Mouse (Mus musculus) ES-E14 (cell line): ENCODE results near the gene Cox4i2.

Experiments used
- CHD2 ChIP-seq: IDR thresholded peaks from 2 replicates; pipeline ENCODE4 v1.6.1; 2014; ENCODE audit warnings: mild to moderate bottlenecking, low read depth, low read length, inconsistent platforms
- MAFK ChIP-seq: IDR thresholded peaks from 2 replicates; pipeline ENCODE4 v1.6.1; 2014; ENCODE audit warnings: mild to moderate bottlenecking, low read depth, low read length, inconsistent platforms; ENCODE audit not compliant: insufficient read depth
- ZC3H11A ChIP-seq: IDR thresholded peaks from 2 replicates; pipeline ENCODE4 v1.6.1; 2012; ENCODE audit warnings: low read depth, mild to moderate bottlenecking, inconsistent platforms, low read length, borderline replicate concordance
- ZNF384 ChIP-seq: IDR thresholded peaks from 2 replicates; pipeline ENCODE4 v1.6.1; 2012; ENCODE audit warnings: low read depth, low read length, inconsistent platforms

GRCm38 (mm10) chr2:152797589-152797988, 43.6 kb downstream of the Cox4i2 start:
- TF ChIP-seq CHD2 (no peak), ZC3H11A (no peak), ZNF384 (no peak), MAFK (no peak)
